Mouse (Mus musculus) megakaryocyte, adult 5-6 weeks (primary cell): Measurements from ENCODE around the gene Frs2. TPM values are rescaled to one million over a fixed set of nuclear protein-coding genes. Genes with fewer than 3 reads are reported as not detected.
A peak's percentile ranks its signal among the peaks of the same experiment; 100 is the strongest.
"Not testable (repeated sequence)": the region's sequence is repeated elsewhere in the genome, so short reads cannot be mapped to it uniquely, and the experiment has no call there.

ENCODE experiments used
- ATAC-seq: 2 replicates; pipeline ENCODE4 v1.8.0; 2016; ENCODE audit warnings: mild to moderate bottlenecking, inconsistent platforms; ENCODE audit not compliant: poor library complexity, severe bottlenecking
- total RNA-seq, 2 experiments: library from RNA; stranded (forward) in 1 of 2; stranded (reverse) in 1 of 2; fragments of 153-499, 151-499 nt in 1 of 2; fragments of 221-1000, 200-1000 nt in 1 of 2; gene quantifications; 2 replicates each; pipeline versions ENCODE4 v1.2.3 to v1.2.4; 2015 to 2017

The Frs2 gene
- total RNA-seq, 2 experiments from 2014 or later, result 10.5 to 25.0 TPM

GRCm38 (mm10) chr10:117049961-117050597 lies 98.3 kb downstream of the Frs2 start:
- no peak for ATAC-seq

DNA sequence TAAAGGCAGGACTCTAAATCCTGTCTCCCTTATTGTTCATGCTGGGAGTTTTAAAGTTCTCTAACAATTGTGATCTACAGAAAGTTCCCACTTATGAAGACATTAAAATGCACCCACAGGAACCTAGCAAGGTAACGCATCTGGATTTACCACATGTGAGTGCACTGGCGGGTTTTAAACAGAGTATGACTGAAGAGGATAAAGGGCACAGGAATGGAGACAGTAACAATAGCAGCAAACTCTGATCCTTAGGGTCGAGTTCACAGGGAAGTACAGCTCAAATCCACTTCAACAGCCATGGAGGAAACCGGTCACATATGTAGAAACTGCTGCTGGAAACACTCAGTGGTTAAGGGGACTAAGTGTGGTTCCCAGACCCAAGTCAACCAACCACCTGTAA lies 99.1 kb downstream of the Frs2 start:
- no peak for ATAC-seq

GRCm38 (mm10) chr10:117045175-117046056 lies 102.9 kb downstream of the Frs2 start, which contains the start of gene Lrrc10:
Lrrc10 (plus strand) TSS chr10:117045341.
- ATAC-seq, result peak; percentile 28; the same call in 1 of the 2 replicates

DNA sequence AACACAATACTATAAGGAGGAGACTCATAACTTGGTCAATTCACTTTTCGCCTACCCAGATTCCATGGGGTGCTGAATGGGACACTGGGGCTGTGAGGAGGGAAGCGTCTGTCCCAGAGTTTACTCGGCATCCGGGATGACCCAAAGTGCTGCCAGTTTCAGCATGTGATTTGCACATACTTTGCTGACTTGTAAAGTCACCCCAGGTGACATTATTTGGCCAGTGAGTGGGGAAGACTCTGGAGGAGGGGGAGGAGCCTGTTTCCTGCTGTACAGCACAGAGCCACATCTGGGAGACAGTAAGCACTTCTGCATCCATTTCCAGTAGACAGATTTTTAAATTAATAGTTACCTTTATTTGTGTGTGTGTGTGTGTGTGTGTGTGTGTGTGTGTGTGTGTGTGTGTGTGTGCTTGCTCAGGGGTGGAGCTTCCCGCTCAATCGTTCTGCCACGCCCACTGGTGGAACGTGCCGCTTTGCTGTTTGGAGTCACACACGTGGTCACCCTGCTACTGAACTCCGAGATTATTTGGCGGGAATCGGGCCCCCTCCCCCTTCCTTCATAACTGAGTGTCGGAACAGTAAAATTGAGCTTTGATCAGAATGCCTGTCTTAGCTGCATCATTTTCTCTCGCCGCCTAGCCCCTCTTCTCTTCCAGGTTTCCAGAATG lies 104.7 kb downstream of the Frs2 start:
- 0 out of 2 replicates have a peak, but pooled peaks have one; percentile 7 for ATAC-seq

- ATAC-seq, result no peak
These were observed 106.0 kb downstream of the Frs2 start for GRCm38 (mm10) chr10:117042295-117042694.

DNA sequence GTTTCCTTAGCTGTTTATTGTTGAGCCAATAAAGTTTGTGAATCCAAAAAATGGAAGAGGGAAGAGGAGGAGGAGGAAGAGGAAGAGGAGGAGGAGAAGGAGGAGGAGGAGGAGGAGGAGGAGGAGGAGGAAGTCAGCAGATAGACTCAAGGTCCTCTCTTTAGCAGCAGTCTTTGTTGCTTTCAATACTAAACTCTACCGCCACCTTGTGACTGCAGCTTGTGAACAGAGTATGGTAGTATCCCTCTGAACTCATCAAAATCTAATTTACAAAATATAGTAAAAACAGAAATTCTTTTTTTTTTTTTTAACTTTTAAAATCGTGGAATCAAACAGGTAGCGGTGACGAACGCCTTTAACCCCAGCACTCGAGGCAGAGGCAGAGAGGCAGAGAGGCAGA lies 108.0 kb downstream of the Frs2 start:
- no peak for ATAC-seq

DNA sequence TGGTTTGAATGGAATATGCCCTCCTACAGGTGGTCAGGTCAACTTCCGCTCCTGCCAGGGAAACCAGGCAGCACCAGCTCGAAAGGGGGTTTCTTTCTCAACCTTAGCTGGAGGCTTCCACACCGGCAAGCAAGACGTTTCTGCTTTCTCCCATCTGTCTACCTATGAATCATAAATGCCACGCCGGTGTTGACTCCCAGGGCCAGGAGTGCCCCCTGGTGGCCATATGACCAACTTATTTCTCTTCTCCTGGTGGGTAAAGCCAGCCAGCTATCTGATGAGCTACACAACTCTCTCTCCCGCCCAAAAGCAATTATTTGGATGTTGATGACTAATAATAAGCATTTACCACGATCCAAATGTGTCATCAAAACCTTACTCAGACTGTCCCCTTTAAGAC lies 114.5 kb downstream of the Frs2 start:
- peak; percentile 91 for ATAC-seq

DNA sequence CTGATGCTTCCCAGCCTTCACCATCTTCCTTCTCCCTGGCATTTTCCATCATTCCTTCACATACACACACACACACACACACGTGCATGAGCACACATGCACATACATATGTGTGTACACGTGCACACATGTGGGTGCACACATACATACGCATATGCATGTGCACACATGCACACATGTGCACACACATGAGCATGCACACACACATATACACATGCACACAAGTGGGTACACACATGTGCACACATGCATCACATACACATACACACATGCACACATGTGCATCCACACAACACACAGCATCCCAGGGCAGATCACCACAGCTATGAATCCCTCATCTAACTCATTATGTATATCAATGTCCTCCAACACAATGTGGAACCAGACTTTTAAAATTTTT lies 117.2 kb downstream of the Frs2 start:
- no peak for ATAC-seq

DNA sequence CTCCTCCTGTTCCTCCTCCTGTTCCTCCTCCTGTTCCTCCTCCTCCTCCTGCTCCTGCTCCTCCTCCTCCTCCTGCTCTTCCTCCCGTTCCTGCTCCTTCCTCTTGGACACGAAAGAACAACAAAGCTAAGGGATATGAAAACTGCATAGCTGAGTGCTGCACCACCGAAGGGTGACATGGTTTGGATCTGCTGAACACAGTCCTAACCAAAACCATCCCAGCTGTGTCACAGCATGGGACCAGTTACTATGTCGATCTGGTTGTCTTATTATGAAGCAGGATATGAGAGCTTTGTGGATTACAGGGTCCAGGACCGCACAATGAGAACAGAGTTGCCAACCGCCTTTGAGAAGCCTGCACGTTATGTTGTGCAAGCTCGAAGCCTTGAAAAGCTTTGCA lies 122.2 kb downstream of the Frs2 start:
- ATAC-seq, result 0 out of 2 replicates have a peak, but pooled peaks have one; percentile 24

DNA sequence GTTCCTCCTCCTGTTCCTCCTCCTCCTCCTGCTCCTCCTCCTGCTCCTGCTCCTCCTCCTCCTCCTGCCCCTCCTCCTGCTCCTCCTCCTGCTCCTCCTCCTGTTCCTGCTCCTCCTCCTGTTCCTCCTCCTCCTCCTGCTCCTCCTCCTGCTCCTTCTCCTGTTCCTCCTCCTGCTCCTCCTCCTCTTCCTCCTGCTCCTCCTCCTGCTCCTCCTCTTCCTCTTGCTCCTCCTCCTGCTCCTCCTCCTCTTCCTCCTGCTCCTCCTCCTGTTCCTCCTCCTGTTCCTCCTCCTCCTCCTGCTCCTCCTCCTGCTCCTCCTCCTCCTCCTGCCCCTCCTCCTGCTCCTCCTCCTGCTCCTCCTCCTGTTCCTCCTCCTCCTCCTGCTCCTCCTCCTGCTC lies 122.6 kb downstream of the Frs2 start:
- ATAC-seq, result not testable (repeated sequence)

DNA sequence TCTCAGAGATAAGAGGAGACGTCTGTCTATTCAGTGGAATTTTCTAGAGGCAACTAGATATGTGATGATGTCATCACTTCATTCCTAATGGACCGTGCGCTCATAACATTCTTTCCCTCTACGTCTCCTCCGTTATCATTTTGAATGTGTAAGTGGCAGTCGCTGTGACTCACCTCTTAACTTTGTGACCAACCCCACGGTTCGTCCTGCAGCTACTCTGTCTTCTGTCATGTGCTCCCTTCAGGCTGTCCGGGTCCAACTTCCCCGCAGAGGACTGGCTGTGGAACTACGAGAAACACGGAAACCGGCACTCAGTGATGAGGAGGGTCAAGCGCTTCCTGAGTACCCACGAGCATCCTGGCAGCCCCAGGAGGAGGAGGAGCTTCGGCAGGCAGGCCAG lies 124.6 kb downstream of the Frs2 start:
- ATAC-seq, result peak; percentile 18; the same call in 1 of the 2 replicates

DNA sequence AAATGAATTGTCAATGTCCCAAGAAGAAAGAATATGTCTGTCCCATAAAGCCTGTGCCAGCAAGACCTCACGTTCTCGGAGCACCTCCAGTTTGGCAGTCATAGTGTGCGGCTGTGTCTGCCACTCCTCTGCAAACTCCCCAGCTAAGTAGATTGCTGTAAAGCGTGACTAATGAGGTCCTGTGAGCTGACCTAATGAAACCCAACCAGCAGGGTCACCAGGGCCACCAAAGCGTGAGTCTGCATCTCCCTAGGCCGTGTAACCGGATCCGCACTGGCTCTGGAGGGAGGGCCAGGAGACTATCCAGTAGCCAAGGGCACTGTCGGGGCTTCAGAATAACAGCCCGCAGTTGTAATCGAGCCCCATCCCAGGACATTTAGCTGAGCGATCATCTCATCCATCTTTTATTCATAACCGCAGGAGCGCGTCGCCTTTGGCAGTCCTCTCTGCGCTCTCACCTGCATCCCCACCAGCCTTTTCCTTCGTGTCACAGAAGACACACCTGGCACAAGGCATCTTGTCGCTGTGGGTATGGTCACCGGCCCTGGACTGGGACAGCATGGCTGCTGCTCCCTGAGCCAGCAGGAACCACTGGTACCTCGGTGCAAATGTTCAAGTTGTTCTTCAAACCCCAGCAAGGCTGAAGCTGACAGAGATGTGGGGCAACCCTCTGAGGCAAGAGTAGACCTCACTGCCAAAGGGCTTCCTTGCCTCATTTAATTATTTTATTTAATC lies 127.1 kb downstream of the Frs2 start:
- ATAC-seq, result no peak

Other genes with a start within 250 kb of the Frs2 start
- gene Rab3ip, start 197.8 kb downstream of the Frs2 start, total RNA-seq (2015), result 5.6 and 6.0 TPM in 2 replicates
- 8.2 and 14.5 TPM in 2 replicates for gene Rab3ip, start 197.8 kb downstream of the Frs2 start, total RNA-seq (2017)
- not detected in 2 replicates for gene Gm10271, start 175.9 kb downstream of the Frs2 start, total RNA-seq (2015)
- not detected in 2 replicates for gene Gm10271, start 175.9 kb downstream of the Frs2 start, total RNA-seq (2017)
- gene Best3, start 162.2 kb downstream of the Frs2 start, total RNA-seq (2015), result not detected in 2 replicates
- gene Best3, start 162.2 kb downstream of the Frs2 start, total RNA-seq (2017), result not detected in 2 replicates
- gene Lrrc10, start 103.2 kb downstream of the Frs2 start, total RNA-seq (2015), result not detected in 2 replicates
- not detected in 2 replicates for gene Lrrc10, start 103.2 kb downstream of the Frs2 start, total RNA-seq (2017)
- gene Cct2, start 84.7 kb downstream of the Frs2 start, total RNA-seq (2015), result 265 and 283 TPM in 2 replicates
- gene Cct2, start 84.7 kb downstream of the Frs2 start, total RNA-seq (2017), result 250 and 266 TPM in 2 replicates
- 73.3 and 84.2 TPM in 2 replicates for gene Yeats4, start 76.0 kb upstream of the Frs2 start, total RNA-seq (2015)
- gene Yeats4, start 76.0 kb upstream of the Frs2 start, total RNA-seq (2017), result 96.5 and 100 TPM in 2 replicates
- gene 9530003J23Rik, start 90.2 kb upstream of the Frs2 start, total RNA-seq (2015), result not detected in 2 replicates
- gene 9530003J23Rik, start 90.2 kb upstream of the Frs2 start, total RNA-seq (2017), result not detected in 2 replicates
- 25,165 and 27,808 TPM in 2 replicates for gene Lyz2, start 133.8 kb upstream of the Frs2 start, total RNA-seq (2015)
- gene Lyz2, start 133.8 kb upstream of the Frs2 start, total RNA-seq (2017), result 22,947 and 27,911 TPM in 2 replicates
- gene Lyz1, start 144.3 kb upstream of the Frs2 start, total RNA-seq (2015), result 10.3 and 15.7 TPM in 2 replicates
- 9.5 and 10.7 TPM in 2 replicates for gene Lyz1, start 144.3 kb upstream of the Frs2 start, total RNA-seq (2017)
- 70.3 and 88.4 TPM in 2 replicates for gene Cpsf6, start 231.5 kb upstream of the Frs2 start, total RNA-seq (2015)
- 87.7 and 103 TPM in 2 replicates for gene Cpsf6, start 231.5 kb upstream of the Frs2 start, total RNA-seq (2017)